Mouse (Mus musculus) ES-Bruce4 (cell line): ENCODE results near the gene Gipc3.

ENCODE experiments used
- CTCF ChIP-seq: IDR thresholded peaks from one replicate; pipeline ENCODE4 v1.8.1; 2011; ENCODE audit warnings: low read depth, low read length
- EP300 ChIP-seq: IDR thresholded peaks from 2 replicates; pipeline ENCODE4 v1.6.1; 2011; ENCODE audit warnings: low read depth, low read length; ENCODE audit not compliant: insufficient read depth

- TF ChIP-seq CTCF (no peak), EP300 (no peak)
Measured at GRCm38 (mm10) chr10:81385603-81386306, 42.7 kb upstream of the Gipc3 start.
